ENCODE assay signal across 8 mouse cellular contexts in the genomic region with DNA sequence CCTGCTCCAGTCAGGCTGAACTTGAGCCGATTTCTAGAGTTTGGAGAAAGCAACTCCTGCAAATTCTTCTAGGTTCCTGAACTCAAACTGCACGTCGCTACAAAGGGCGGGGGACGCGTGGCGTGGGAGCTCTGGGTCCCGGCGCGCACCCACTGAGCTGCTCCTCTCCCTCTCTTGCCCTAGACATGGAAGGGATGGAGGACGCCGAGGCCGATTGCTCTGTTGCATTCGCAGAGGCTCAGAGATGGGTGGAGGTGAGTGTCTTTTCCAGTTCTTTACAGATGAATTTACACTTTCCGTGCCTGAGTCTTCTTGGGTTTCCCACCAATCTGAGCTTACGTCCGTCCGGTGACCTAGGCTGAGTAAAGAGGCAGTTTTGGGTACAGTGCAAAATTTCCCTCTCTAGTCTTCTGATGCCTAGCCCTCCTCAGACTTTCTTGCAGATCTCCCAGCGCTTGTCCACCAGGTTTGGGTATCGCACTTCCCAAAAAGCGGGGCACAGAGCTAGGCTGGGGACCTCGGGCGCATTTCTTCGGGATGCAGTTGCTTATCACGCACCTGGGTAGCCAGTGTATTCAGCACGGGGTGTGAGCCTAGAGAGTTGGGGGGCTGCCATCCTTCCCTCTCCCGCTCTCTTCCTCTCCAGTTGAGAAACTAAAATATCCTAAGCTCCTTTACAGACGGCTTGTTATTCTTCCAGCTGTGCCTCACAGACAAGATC. TPM values are rescaled to one million over a fixed set of nuclear protein-coding genes. Genes with fewer than 3 reads are reported as not detected.
DNase-seq lines count a peak whose midpoint lies in the region; ATAC-seq lines count a peak whose summit lies in the region.

No protein-coding gene starts in this region.

- under 1% methylated on average over 28 of the region's 28 CpGs for WGBS in kidney, embryonic 14.5 days
- WGBS in liver, embryonic 12.5 days (ENCODE audit: insufficient replicate concordance), result 4% methylated on average over 28 of the region's 28 CpGs

- ATAC-seq in kidney, embryonic 14.5 days (ENCODE audit: low FRiP score, low TSS enrichment), result peak; percentile 74
- ATAC-seq in activated CD4-positive, CD25-positive, alpha-beta regulatory T cell, adult 4 months, result peak; percentile 9
- ATAC-seq in granulocyte monocyte progenitor cell, adult 5-6 weeks (replicated peaks; ENCODE audit: poor library complexity, severe bottlenecking), result peak; percentile 26
- ATAC-seq in liver, embryonic 12.5 days, result peak; percentile 37; the same call in 1 of the 2 replicates

- DNase-seq in kidney, postnatal 14 days, result no peak
- DNase-seq in splenic B cell, adult 2 months (ENCODE audit: low read depth, low spot score), result peak; percentile 13
- no peak for DNase-seq in layer of hippocampus, adult 8-10 months (ENCODE audit: low spot score in 2 of 2)
- no peak for DNase-seq in lung, postnatal 4 days

- H3K9me3 ChIP-seq in kidney, embryonic 14.5 days (ENCODE audit: control insufficient read depth, low read length), result no peaks in the 10 kb centered on the region
- H3K9me3 ChIP-seq in liver, embryonic 12.5 days (replicated peaks), result no peaks in the 10 kb centered on the region

- peak overlapping the region; percentile 66 for H3K9ac ChIP-seq in kidney, embryonic 14.5 days (ENCODE audit: low read depth, low read length)
- H3K9ac ChIP-seq in liver, embryonic 12.5 days, result no peak overlapping the region

- no peaks in the 10 kb centered on the region for H3K4me1 ChIP-seq in kidney, embryonic 14.5 days (ENCODE audit: control insufficient read depth, insufficient read depth, low read length)
- peaks cover 14% of the 10 kb centered on the region for H3K4me1 ChIP-seq in liver, embryonic 12.5 days

- H3K36me3 ChIP-seq in kidney, embryonic 14.5 days (ENCODE audit: control insufficient read depth, insufficient read depth, low read length), result no peaks in the 10 kb centered on the region
- no peaks in the 10 kb centered on the region for H3K36me3 ChIP-seq in liver, embryonic 12.5 days
- no peaks in the 10 kb centered on the region; the same call in 1 of the 2 replicates for H3K36me3 ChIP-seq in splenic B cell, adult 2 months (ENCODE audit: control insufficient read depth, insufficient read depth, low read length, poor library complexity, severe bottlenecking)

- H3K27me3 ChIP-seq in kidney, embryonic 14.5 days (ENCODE audit: control insufficient read depth, insufficient read depth, low read length), result peaks cover 6% of the 10 kb centered on the region; the same call in 1 of the 2 replicates
- peaks cover 56% of the 10 kb centered on the region for H3K27me3 ChIP-seq in liver, embryonic 12.5 days (replicated peaks)
- H3K27me3 ChIP-seq in splenic B cell, adult 2 months (ENCODE audit: control insufficient read depth, insufficient read depth, low read length, poor library complexity, severe bottlenecking), result no peaks in the 10 kb centered on the region

- peak overlapping the region; percentile 77 for H3K4me3 ChIP-seq in kidney, embryonic 14.5 days (ENCODE audit: low read length)
- peak overlapping the region; percentile 58 for H3K4me3 ChIP-seq in liver, embryonic 12.5 days

- H3K4me2 ChIP-seq in kidney, embryonic 14.5 days (replicated peaks; ENCODE audit: low read depth, low read length), result peak overlapping the region; percentile 99
- peak overlapping the region; percentile 87 for H3K4me2 ChIP-seq in liver, embryonic 12.5 days

- H3K27ac ChIP-seq in kidney, embryonic 14.5 days (ENCODE audit: low read depth, low read length), result no peak overlapping the region
- H3K27ac ChIP-seq in liver, embryonic 12.5 days, result no peak overlapping the region

RNA-seq across cellular contexts. Expression of gene Lmo7, which starts 0.4 kb away (rescaled TPM):
- polyA plus RNA-seq in kidney, embryonic 14.5 days (2014; fragmentation: Nextera tagmentation; extraction: Ambion mirVana), result 6.2 and 11.6 TPM in 2 replicates
- under 1 TPM in 1 of 2 experiments, not detected in 1; 0.45 TPM for polyA plus RNA-seq in activated CD4-positive, CD25-positive, alpha-beta regulatory T cell, adult 4 months (2017; shearing (Covaris generic))
- 0.06 TPM in 1 of 2 replicates, not detected in the other for total RNA-seq in granulocyte monocyte progenitor cell, adult 5-6 weeks (2014; fragmentation: Nextera tagmentation)
- total RNA-seq in granulocyte monocyte progenitor cell, adult 5-6 weeks (2017), result 0.57 and 1.0 TPM in 2 replicates
- polyA plus RNA-seq in liver, embryonic 12.5 days (2016; fragmentation: Nextera tagmentation; extraction: Ambion mirVana), result 3.1 and 3.3 TPM in 2 replicates
- total RNA-seq in layer of hippocampus, adult 8-10 months (2022), result 100 to 1,000 TPM; 111 to 135 (median 125) TPM

RNA-seq across cellular contexts. Expression of gene Gm9922, which starts 0.5 kb away (rescaled TPM):
- 1.6 and 3.0 TPM in 2 replicates for polyA plus RNA-seq in kidney, embryonic 14.5 days (2014; fragmentation: Nextera tagmentation; extraction: Ambion mirVana)
- not detected for polyA plus RNA-seq in activated CD4-positive, CD25-positive, alpha-beta regulatory T cell, adult 4 months (2017; shearing (Covaris generic))
- total RNA-seq in granulocyte monocyte progenitor cell, adult 5-6 weeks (2014; fragmentation: Nextera tagmentation), result not detected in 2 replicates
- total RNA-seq in granulocyte monocyte progenitor cell, adult 5-6 weeks (2017), result not detected in 2 replicates
- not detected in 2 replicates for polyA plus RNA-seq in liver, embryonic 12.5 days (2016; fragmentation: Nextera tagmentation; extraction: Ambion mirVana)
- under 1 TPM in 1 of 4 experiments, not detected in 3; 0.91 TPM for total RNA-seq in layer of hippocampus, adult 8-10 months (2022)

Comparison
In these comparisons a context has a peak if more than half of its experiments do, and no peak if none do; other contexts are left out.
1. ATAC-seq: peak in every context shown above with its lines; median percentile 74 in kidney, embryonic 14.5 days; 37 in liver, embryonic 12.5 days; 26 in granulocyte monocyte progenitor cell, adult 5-6 weeks; 9 in activated CD4-positive, CD25-positive, alpha-beta regulatory T cell, adult 4 months.